Mouse (Mus musculus) adrenal gland, postnatal 36 days (tissue): ENCODE measurements around the gene Mettl26. TPM values are rescaled to one million over a fixed set of nuclear protein-coding genes. Genes with fewer than 3 reads are reported as not detected.

Source experiments
- DNase-seq, 2 experiments: peaks; one replicate each; pipeline ENCODE4 v3.0.0; 2021; ENCODE audit warnings: mixed read lengths in 1 of 2
- microRNA-seq: library from miRNA; unstranded; fragments of <30 nt; microRNA quantifications from one replicate; pipeline ENCODE4 v1.2.0, GENCODE M21; 2021
- total RNA-seq, 2 experiments: library from RNA; stranded (reverse); gene quantifications; 2 replicates each; pipeline ENCODE4 v1.2.3; 2021

The Mettl26 gene
- total RNA-seq, 2 experiments from 2014 or later, result 106 to 124 TPM

DNA sequence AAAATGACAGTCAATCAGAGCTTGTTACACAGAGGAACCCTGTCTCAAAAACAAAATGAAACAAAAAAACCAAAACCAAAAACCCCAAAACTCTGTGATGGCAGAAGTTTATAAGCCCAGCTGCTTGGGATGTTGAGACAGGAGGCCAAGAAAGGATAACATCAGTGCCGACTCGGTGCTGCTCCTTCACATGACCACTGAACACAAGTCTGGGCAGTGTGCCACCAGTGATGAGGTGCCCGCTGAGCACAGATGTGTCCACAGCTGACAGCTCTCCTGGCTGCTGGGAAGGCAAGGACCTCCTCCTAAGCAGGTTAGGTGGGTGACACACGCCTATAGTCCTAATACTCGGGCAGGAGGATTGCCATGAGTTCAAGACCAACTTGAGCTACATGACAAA, 47.2 kb downstream of the Mettl26 start:
- DNase-seq, result no peak

GRCm38 (mm10) chr17:25925348-25925747, 50.5 kb downstream of the Mettl26 start:
- DNase-seq, result peak; percentile 50 to 56

Small RNA genes lying within 50 kb of the gene (microRNA-seq; reads per million reads assigned to microRNA genes)
- 2.0 reads per million for gene Mir3082

Other genes with a start within 250 kb of the Mettl26 start
- gene Gng13, start 157.9 kb upstream of the Mettl26 start, total RNA-seq, result 1 to 10 TPM; 1.7 to 2.3 TPM
- 1 to 10 TPM; 3.6 to 4.0 TPM for gene Chtf18, start 147.7 kb upstream of the Mettl26 start, total RNA-seq
- gene Rpusd1, start 147.4 kb upstream of the Mettl26 start, total RNA-seq, result 10 to 100 TPM; 12.5 to 13.4 TPM
- not detected for gene Mslnl, start 139.0 kb upstream of the Mettl26 start, total RNA-seq
- gene Msln, start 120.7 kb upstream of the Mettl26 start, total RNA-seq, result 1 to 10 TPM; 5.5 to 8.2 TPM
- 10 to 100 TPM; 26.0 to 31.0 TPM for gene Narfl, start 101.3 kb upstream of the Mettl26 start, total RNA-seq
- gene Haghl, start 89.4 kb upstream of the Mettl26 start, total RNA-seq, result 10 to 100 TPM; 17.6 to 32.8 TPM
- not detected for gene Ccdc78, start 88.5 kb upstream of the Mettl26 start, total RNA-seq
- 10 to 100 TPM; 76.7 to 85.4 TPM for gene Fam173a, start 82.2 kb upstream of the Mettl26 start, total RNA-seq
- gene AC134908.4, start 79.4 kb upstream of the Mettl26 start, total RNA-seq, result not detected
- 10 to 100 TPM; 24.5 to 27.7 TPM for gene Metrn, start 77.9 kb upstream of the Mettl26 start, total RNA-seq
- gene Fbxl16, start 66.0 kb upstream of the Mettl26 start, total RNA-seq, result 10 to 100 TPM; 19.4 to 34.2 TPM
- gene Wdr24, start 51.4 kb upstream of the Mettl26 start, total RNA-seq, result 10 to 100 TPM; 16.6 to 20.8 TPM
- gene Jmjd8, start 46.2 kb upstream of the Mettl26 start, total RNA-seq, result 10 to 100 TPM; 87.8 to 93.9 TPM
- 100 to 1,000 TPM; 167 to 173 TPM for gene Stub1, start 41.7 kb upstream of the Mettl26 start, total RNA-seq
- gene Rhbdl1, start 37.8 kb upstream of the Mettl26 start, total RNA-seq, result 10 to 100 TPM; 17.4 to 20.3 TPM
- gene Gm20683, start 33.3 kb upstream of the Mettl26 start, total RNA-seq, result 10 to 100 TPM in 1 of 2 experiments, 1 to 10 TPM in 1; 9.5 to 13.3 TPM
- 100 to 1,000 TPM in 1 of 2 experiments, 10 to 100 TPM in 1; 97.2 to 104 TPM for gene Rhot2, start 30.2 kb upstream of the Mettl26 start, total RNA-seq
- gene Wdr90, start 13.6 kb upstream of the Mettl26 start, total RNA-seq, result 10 to 100 TPM; 12.9 to 15.6 TPM
- 100 to 1,000 TPM; 340 to 398 TPM for gene Mcrip2, start 6.3 kb upstream of the Mettl26 start, total RNA-seq
- 1 to 10 TPM in 1 of 2 experiments, under 1 TPM in 1; 0.99 to 1.2 TPM for gene Wfikkn1, start 5.8 kb downstream of the Mettl26 start, total RNA-seq
- 10 to 100 TPM; 20.6 to 46.0 TPM for gene Rab40c, start 44.7 kb downstream of the Mettl26 start, total RNA-seq
- gene Pigq, start 69.9 kb downstream of the Mettl26 start, total RNA-seq, result 100 to 1,000 TPM in 1 of 2 experiments, 10 to 100 TPM in 1; 96.8 to 117 TPM
- not detected for gene Nhlrc4, start 69.9 kb downstream of the Mettl26 start, total RNA-seq
- not detected for gene A930017K11Rik, start 77.5 kb downstream of the Mettl26 start, total RNA-seq
- 10 to 100 TPM; 16.7 to 23.8 TPM for gene Capn15, start 110.7 kb downstream of the Mettl26 start, total RNA-seq
- gene Rab11fip3, start 194.5 kb downstream of the Mettl26 start, total RNA-seq, result 10 to 100 TPM; 17.9 to 21.9 TPM
- gene Decr2, start 215.3 kb downstream of the Mettl26 start, total RNA-seq, result 10 to 100 TPM; 17.8 to 27.2 TPM
- gene Nme4, start 220.5 kb downstream of the Mettl26 start, total RNA-seq, result 1 to 10 TPM; 2.2 to 3.5 TPM
- 1 to 10 TPM; 5.4 to 9.4 TPM for gene Tmem8, start 238.2 kb downstream of the Mettl26 start, total RNA-seq
- 10 to 100 TPM; 85.8 to 88.4 TPM for gene Mrpl28, start 248.4 kb downstream of the Mettl26 start, total RNA-seq